Mouse (Mus musculus) Muller cell, postnatal 12 days (primary cell): ENCODE results near the gene Kansl1l.
A peak's percentile ranks its signal among the peaks of the same experiment; 100 is the strongest.

Experiments used
- DNase-seq: peaks from one replicate; pipeline ENCODE4 v3.0.0-alpha.2; 2015; ENCODE audit errors: inconsistent ontology term

The Kansl1l gene

GRCm38 (mm10) chr1:66817453-66817839, at the start of gene Kansl1l:
Kansl1l (minus strand) TSS chr1:66817562.
- DNase-seq, result peak; percentile 98

DNA sequence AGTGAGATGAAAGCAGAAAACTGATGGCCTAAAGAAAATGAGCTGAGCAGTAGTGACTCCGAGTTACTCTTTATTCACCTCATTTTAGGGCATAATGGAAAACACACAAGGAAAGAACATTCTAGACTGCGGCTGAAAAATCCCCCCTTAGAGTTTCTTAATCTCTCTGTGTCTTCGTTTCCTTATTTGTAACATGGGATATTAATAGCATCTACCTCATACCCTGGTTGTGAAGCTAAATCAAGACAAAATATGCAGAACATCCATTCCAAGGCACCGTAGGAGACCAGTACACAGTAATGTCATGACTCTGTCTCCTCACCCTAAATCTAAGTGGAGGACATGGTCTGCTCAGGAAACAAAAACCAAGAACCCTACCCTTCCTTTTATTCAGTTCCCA, 48.3 kb upstream of the Kansl1l start:
- no peak for DNase-seq

GRCm38 (mm10) chr1:66863741-66864495, 46.6 kb upstream of the Kansl1l start:
- DNase-seq, result peak; percentile 43

GRCm38 (mm10) chr1:66862712-66863511, 45.5 kb upstream of the Kansl1l start, which contains the start of gene Acadl:
Acadl (minus strand) TSS chr1:66863277.
- peak; percentile 91 for DNase-seq

DNA sequence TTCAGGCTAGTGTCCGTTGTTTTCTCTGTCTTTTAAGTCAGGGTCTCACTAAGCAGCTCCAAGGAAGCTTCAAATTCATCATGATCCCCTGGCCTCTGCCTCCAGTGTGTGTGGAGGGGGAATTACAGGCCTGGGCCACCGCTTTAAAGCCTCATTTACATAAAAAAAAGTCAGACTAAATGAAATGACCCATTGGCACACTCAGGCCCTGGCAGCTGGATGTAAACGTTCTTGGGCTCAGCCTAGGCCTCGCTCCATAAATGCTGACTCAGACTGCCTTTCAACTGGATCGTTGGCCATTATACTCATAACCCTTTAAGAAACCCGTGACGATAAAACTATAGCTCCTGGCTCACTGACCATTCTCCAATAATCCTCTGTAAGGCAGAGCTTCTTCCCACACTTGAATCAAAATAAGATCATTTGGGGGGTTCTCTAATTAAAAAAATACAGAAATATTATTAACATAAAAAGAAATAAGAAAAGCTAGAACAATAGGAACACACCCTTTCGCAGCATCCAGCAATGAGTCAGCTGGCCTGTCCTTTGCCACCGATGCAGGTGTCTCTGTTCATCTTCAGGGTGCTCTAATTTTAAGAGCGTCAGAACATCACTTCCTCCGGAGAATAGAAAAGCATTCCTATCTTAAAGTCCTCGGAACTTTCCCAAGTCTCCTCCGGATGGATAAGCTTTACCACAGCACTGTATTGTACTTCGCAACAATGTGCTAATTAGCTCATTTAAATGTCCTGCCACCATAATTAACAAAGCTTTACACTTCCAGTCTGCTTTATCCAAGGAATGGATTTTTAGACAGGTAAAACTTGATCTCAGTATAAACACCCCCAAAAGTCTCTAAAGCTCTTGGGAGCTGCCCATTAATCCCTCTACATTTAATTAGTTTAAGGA, 44.7 kb upstream of the Kansl1l start:
- peak; percentile 36 for DNase-seq

DNA sequence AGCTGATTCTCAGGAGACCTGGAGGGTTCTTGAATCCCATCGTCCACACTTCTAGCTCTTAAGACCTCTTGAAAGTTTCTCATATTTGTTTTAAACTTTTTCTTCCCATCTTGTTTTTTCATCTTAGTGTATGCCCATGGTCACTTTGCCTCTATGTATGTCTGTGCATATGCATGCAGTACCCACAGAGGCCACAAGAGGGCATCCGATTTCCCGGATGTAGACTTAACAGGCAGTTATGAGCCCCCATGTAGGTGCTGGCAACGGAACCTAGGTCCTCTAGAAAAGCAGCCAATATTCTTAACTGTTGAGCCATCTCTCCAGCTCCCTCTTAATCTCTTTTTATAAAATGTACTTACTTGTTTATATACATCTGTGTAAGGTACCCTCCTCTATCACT, 30.1 kb upstream of the Kansl1l start:
- no peak for DNase-seq

- peak; percentile 32 for DNase-seq
These were observed 28.4 kb upstream of the Kansl1l start for GRCm38 (mm10) chr1:66845690-66846318.

- no peak for DNase-seq
These were observed 24.6 kb upstream of the Kansl1l start for GRCm38 (mm10) chr1:66841938-66842337.

- DNase-seq, result no peak
These were observed 24.1 kb upstream of the Kansl1l start for GRCm38 (mm10) chr1:66841510-66841909.

GRCm38 (mm10) chr1:66839755-66840438, 22.5 kb upstream of the Kansl1l start:
- no peak for DNase-seq

GRCm38 (mm10) chr1:66839135-66839534, 21.8 kb upstream of the Kansl1l start:
- no peak for DNase-seq

- peak; percentile 29 for DNase-seq
These were observed 21.1 kb upstream of the Kansl1l start for GRCm38 (mm10) chr1:66838184-66839042.

DNA sequence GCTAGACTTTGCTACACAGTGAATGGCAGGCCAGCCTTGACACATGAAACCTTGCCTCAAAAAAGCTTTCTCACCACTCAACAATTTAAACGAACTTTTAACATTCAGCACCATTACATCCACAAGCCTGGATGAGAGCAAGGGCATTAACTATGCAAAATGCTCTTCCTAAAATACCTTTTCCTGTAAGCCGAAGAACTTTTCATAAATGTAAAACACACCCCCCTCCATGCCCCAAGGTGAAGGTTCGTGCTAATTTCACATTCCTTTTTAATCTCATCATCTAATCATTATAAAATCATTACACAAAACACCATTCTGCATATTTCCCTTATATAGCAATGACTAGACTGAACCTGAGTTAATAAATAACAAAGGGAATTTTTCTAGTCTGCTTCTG, 19.8 kb upstream of the Kansl1l start:
- no peak for DNase-seq

GRCm38 (mm10) chr1:66832636-66833165, 15.3 kb upstream of the Kansl1l start:
- no peak for DNase-seq

- peak; percentile 78 for DNase-seq
These were observed 14.7 kb upstream of the Kansl1l start for GRCm38 (mm10) chr1:66831824-66832600.

DNA sequence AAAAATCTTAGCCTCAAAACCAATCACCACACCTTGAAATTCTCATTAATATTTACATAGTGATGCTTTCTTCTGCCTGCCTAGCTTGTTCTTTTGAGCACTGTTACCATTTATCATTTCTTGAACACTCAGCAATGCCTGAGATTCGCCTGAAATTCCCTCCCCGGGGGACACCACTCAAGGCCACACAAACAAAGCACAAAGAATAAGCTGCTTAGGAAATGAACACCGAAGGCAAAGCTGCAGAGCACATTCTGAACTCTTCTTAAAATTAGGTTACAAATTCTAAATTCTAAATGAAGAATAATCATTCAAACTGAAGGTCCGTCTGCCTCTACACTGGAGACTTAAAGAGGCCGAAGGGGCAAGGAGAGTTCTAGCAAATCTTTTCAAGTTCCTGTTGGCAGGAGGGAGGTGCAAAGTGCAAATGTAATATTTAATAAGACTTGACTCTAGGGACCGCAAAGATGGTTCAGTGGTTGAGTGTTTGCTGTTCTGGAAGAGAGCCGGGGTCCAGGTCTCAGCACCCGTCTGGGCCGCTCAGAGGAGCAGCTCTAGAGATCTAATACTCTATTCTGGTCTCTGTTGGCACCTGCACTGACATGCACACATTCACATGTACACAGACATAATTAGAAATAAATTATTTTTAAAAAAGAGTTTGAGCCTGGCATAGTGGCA, 12.2 kb upstream of the Kansl1l start:
- DNase-seq, result no peak

- no peak for DNase-seq
These were observed 4.6 kb upstream of the Kansl1l start for GRCm38 (mm10) chr1:66821966-66822365.

- no peak for DNase-seq
These were observed 2.9 kb upstream of the Kansl1l start for GRCm38 (mm10) chr1:66820241-66820640.
